Comparison of ENCODE assay signal across 18 mouse cellular contexts in genomic region chr16:29879665-29880064, GRCm38 (mm10).
"Had no signal": no experiment of that assay in that cellular context is flagged by ENCODE, and none has a peak within 500 bp of the region (broad histone marks: within the 10 kb centered on the region; RNA-seq: fewer than 3 reads in every experiment).

No protein-coding gene starts in this region.

- DNase-seq: kidney, adult 8-10 months; layer of hippocampus, postnatal 36 days; liver, postnatal 0 days; lung, embryonic 14.5 days; retina, postnatal 1 day; right cerebral cortex, postnatal 25 days; thymus, adult 2 months; thymus, postnatal 14 days; thymus, postnatal 4 days had no signal

- H3K36me3 ChIP-seq: midbrain, embryonic 13.5 days; neural tube, embryonic 13.5 days had no signal

- ATAC-seq: liver, postnatal 0 days; lung, postnatal 0 days; midbrain, embryonic 13.5 days; midbrain, embryonic 16.5 days had no signal

- H3K4me2 ChIP-seq: lung, embryonic 14.5 days; midbrain, embryonic 13.5 days; neural tube, embryonic 13.5 days had no signal

- H3K9me3 ChIP-seq: midbrain, embryonic 13.5 days; neural tube, embryonic 13.5 days had no signal

- H3K4me3 ChIP-seq: left cerebral cortex, adult 2 months; midbrain, embryonic 13.5 days; myocyte; neural tube, embryonic 13.5 days had no signal

- H3K9ac ChIP-seq: liver, embryonic 14.5 days; liver, postnatal 0 days; lung, embryonic 14.5 days; midbrain, embryonic 13.5 days; neural tube, embryonic 13.5 days had no signal

- H3K27ac ChIP-seq: kidney, postnatal 0 days; left cerebral cortex, adult 2 months; liver, embryonic 14.5 days; macrophage; midbrain, embryonic 13.5 days; neural tube, embryonic 13.5 days had no signal
